Mouse (Mus musculus) T-helper 1 cell (primary cell): ENCODE results near the gene Slc46a3.

ENCODE experiments used
- in situ Hi-C: fragments of 300-600 bp; cut with MboI, MseI; formaldehyde crosslinking; loops from one replicate; pipeline ENCODE4 v1.15.1; 2025; ENCODE audit warnings: high pct_unique_total_duplicates

The Slc46a3 gene

GRCm38 (mm10) chr5:147895436-147896198 lies 1.0 kb upstream of the Slc46a3 start:
- in situ Hi-C loops = no loop called here

GRCm38 (mm10) chr5:147893766-147894454 lies 705 bp downstream of the Slc46a3 start:
- in situ Hi-C loops = no loop called here

- in situ Hi-C loops = no loop called here
Measured at GRCm38 (mm10) chr5:147893143-147893542, 1.5 kb downstream of the Slc46a3 start.

- in situ Hi-C loops = no loop called here
Measured at GRCm38 (mm10) chr5:147892735-147893134, 1.9 kb downstream of the Slc46a3 start.

- in situ Hi-C loops = no loop called here
Measured at GRCm38 (mm10) chr5:147888313-147889297, 6.0 kb downstream of the Slc46a3 start.

- in situ Hi-C loops = no loop called here
Measured at GRCm38 (mm10) chr5:147883581-147883980, 11.0 kb downstream of the Slc46a3 start.

GRCm38 (mm10) chr5:147879971-147880682 lies 14.5 kb downstream of the Slc46a3 start:
- in situ Hi-C loops = no loop called here

GRCm38 (mm10) chr5:147877520-147877919 lies 17.1 kb downstream of the Slc46a3 start:
- in situ Hi-C loops = no loop called here

GRCm38 (mm10) chr5:147875210-147875609 lies 19.4 kb downstream of the Slc46a3 start:
- in situ Hi-C loops = no loop called here

GRCm38 (mm10) chr5:147874491-147875065 lies 20.0 kb downstream of the Slc46a3 start:
- in situ Hi-C loops = loop anchor here (25.0 kb wide), 1 partner anchor 812 kb away; no protein-coding TSS in a partner anchor

- in situ Hi-C loops = loop anchor here (25.0 kb wide), 1 partner anchor 809 kb away; no protein-coding TSS in a partner anchor
Measured at GRCm38 (mm10) chr5:147871091-147871820, 23.4 kb downstream of the Slc46a3 start.

GRCm38 (mm10) chr5:147870296-147870695 lies 24.3 kb downstream of the Slc46a3 start:
- in situ Hi-C loops = loop anchor here (25.0 kb wide), 1 partner anchor 808 kb away; no protein-coding TSS in a partner anchor

- in situ Hi-C loops = loop anchor here (10.0 to 25.0 kb wide), 2 partner anchors 807 to 1645 kb away; partner anchors contain the start of gene Rnf6
Measured at GRCm38 (mm10) chr5:147869568-147869967, 25.0 kb downstream of the Slc46a3 start.

- in situ Hi-C loops = loop anchor here (10.0 to 25.0 kb wide), 2 partner anchors 806 to 1644 kb away; partner anchors contain the start of gene Rnf6
Measured at GRCm38 (mm10) chr5:147868674-147869073, 25.9 kb downstream of the Slc46a3 start.

- in situ Hi-C loops = loop anchor here (10.0 to 25.0 kb wide), 2 partner anchors 798 to 1636 kb away; partner anchors contain the start of gene Rnf6
Measured at GRCm38 (mm10) chr5:147860449-147861261, 34.0 kb downstream of the Slc46a3 start, which contains the start of gene Pomp. TSS of gene Pomp (plus strand) at chr5:147860461.

- in situ Hi-C loops = loop anchor here (10.0 to 25.0 kb wide), 2 partner anchors 798 to 1635 kb away; partner anchors contain the start of gene Rnf6
Measured at GRCm38 (mm10) chr5:147860076-147860448, 34.6 kb downstream of the Slc46a3 start.

GRCm38 (mm10) chr5:147850194-147850593 lies 44.4 kb downstream of the Slc46a3 start:
- in situ Hi-C loops = loop anchor here (25.0 kb wide), 1 partner anchor 788 kb away; no protein-coding TSS in a partner anchor

- in situ Hi-C loops = no loop called here
Measured at GRCm38 (mm10) chr5:147848164-147848863, 46.3 kb downstream of the Slc46a3 start.
